Mouse (Mus musculus) ES-CJ7 (cell line): ENCODE data around the gene Mul1.

Source experiments
- DNase-seq: peaks from one replicate; pipeline ENCODE4 v3.0.0; 2011; ENCODE audit warnings: low read depth, low spot score

Mul1 gene

GRCm38 (mm10) chr4:138440062-138440461 lies 5.6 kb downstream of the Mul1 start:
- DNase-seq, result no peak

GRCm38 (mm10) chr4:138444941-138445340 lies 10.5 kb downstream of the Mul1 start:
- peak; percentile 97 for DNase-seq

- no peak for DNase-seq
Measured at GRCm38 (mm10) chr4:138446981-138447380, 12.5 kb downstream of the Mul1 start.

- DNase-seq, result peak; percentile 94
Measured at GRCm38 (mm10) chr4:138447387-138447786, 12.9 kb downstream of the Mul1 start.

- DNase-seq, result no peak
Measured at GRCm38 (mm10) chr4:138447827-138448602, 13.5 kb downstream of the Mul1 start.

- peak; percentile 75 for DNase-seq
Measured at GRCm38 (mm10) chr4:138448872-138449615, 14.6 kb downstream of the Mul1 start.

GRCm38 (mm10) chr4:138449636-138450314 lies 15.3 kb downstream of the Mul1 start:
- DNase-seq, result peak; percentile 88

GRCm38 (mm10) chr4:138452306-138453096 lies 18.0 kb downstream of the Mul1 start:
- peak; percentile 84 for DNase-seq

- peak; percentile 85 for DNase-seq
Measured at GRCm38 (mm10) chr4:138453097-138453752, 18.8 kb downstream of the Mul1 start.

GRCm38 (mm10) chr4:138453753-138454570 lies 19.5 kb downstream of the Mul1 start, which contains the start of gene Camk2n1:
Gene Camk2n1, plus strand, starts transcription at chr4:138454314.
- DNase-seq, result peak; percentile 68

- peak; percentile 69 for DNase-seq
Measured at GRCm38 (mm10) chr4:138454571-138455140, 20.2 kb downstream of the Mul1 start.

- peak; percentile 64 for DNase-seq
Measured at GRCm38 (mm10) chr4:138455141-138455955, 20.9 kb downstream of the Mul1 start.

GRCm38 (mm10) chr4:138455956-138456341 lies 21.5 kb downstream of the Mul1 start:
- DNase-seq, result no peak

GRCm38 (mm10) chr4:138456536-138456935 lies 22.1 kb downstream of the Mul1 start:
- DNase-seq, result no peak

- DNase-seq, result no peak
Measured at GRCm38 (mm10) chr4:138457091-138457490, 22.6 kb downstream of the Mul1 start.

GRCm38 (mm10) chr4:138458171-138458570 lies 23.7 kb downstream of the Mul1 start:
- no peak for DNase-seq

GRCm38 (mm10) chr4:138458735-138459440 lies 24.4 kb downstream of the Mul1 start:
- DNase-seq, result no peak

- DNase-seq, result no peak
Measured at GRCm38 (mm10) chr4:138459775-138460174, 25.3 kb downstream of the Mul1 start.
